Mouse (Mus musculus) midbrain, embryonic 14.5 days (tissue): ENCODE measurements at regions not wholly inside any gene's neighbourhood (a gene's known extent, or its start where the extent isn't known, plus 50 kb on each side); places are given as distances from the start of the nearest gene placed in this dataset.

Experiments used
- ATAC-seq: fragments of 200-750 bp; cut with Nextera tagmentation; 2 replicates; pipeline ENCODE4 v1.8.0; 2017; ENCODE audit warnings: moderate number of reproducible peaks, moderate library complexity; ENCODE audit not compliant: low FRiP score, low TSS enrichment
- DNase-seq: peaks from one replicate; pipeline ENCODE4 v3.0.0-alpha.2; 2015
- H3K27ac ChIP-seq: fragments of 300-500 bp; sonication (generic); replicated peaks from 2 replicates; pipeline ENCODE4 v1.5.1; 2014; ENCODE audit warnings: mild to moderate bottlenecking, low read depth, low read length, moderate library complexity
- H3K27me3 ChIP-seq: fragments of 300-500 bp; sonication (generic); 2 replicates; pipeline ENCODE4 v1.6.1; 2014; ENCODE audit warnings: low read length, control low read depth, mixed read lengths; ENCODE audit not compliant: control insufficient read depth, insufficient read depth
- H3K36me3 ChIP-seq: fragments of 300-500 bp; sonication (generic); 2 replicates; pipeline ENCODE4 v1.6.1; 2014; ENCODE audit warnings: low read length, control low read depth; ENCODE audit not compliant: control insufficient read depth, insufficient read depth
- H3K4me1 ChIP-seq: fragments of 300-500 bp; sonication (generic); 2 replicates; pipeline ENCODE4 v1.6.1; 2014; ENCODE audit warnings: mild to moderate bottlenecking, antibody characterized with exemption, low read length, control low read depth; ENCODE audit not compliant: control insufficient read depth, insufficient read depth
- H3K4me2 ChIP-seq: fragments of 300-500 bp; sonication (generic); 2 replicates; pipeline ENCODE4 v1.6.1; 2014; ENCODE audit warnings: mild to moderate bottlenecking, low read length, moderate library complexity
- H3K4me3 ChIP-seq: fragments of 300-500 bp; sonication (generic); replicated peaks from 2 replicates; pipeline ENCODE4 v1.5.1; 2014; ENCODE audit warnings: low read depth, low read length
- H3K9ac ChIP-seq: fragments of 300-500 bp; sonication (generic); replicated peaks from 2 replicates; pipeline ENCODE4 v1.6.1; 2014; ENCODE audit warnings: mild to moderate bottlenecking, low read length, moderate library complexity
- H3K9me3 ChIP-seq: fragments of 300-500 bp; sonication (generic); 2 replicates; pipeline ENCODE4 v1.6.1; 2016; ENCODE audit warnings: low read length, control low read depth, mixed read lengths; ENCODE audit not compliant: control insufficient read depth
- WGBS: fragments of 180-500 bp; shearing (Covaris S2); extraction: QIAGEN DNeasy Blood & Tissue Kit; methylation state at CpG from one replicate; pipeline ENCODE4 v1.1.7; 2014; 5-methylcytosine and 5-hydroxymethylcytosine counted together

- no peaks in the 10 kb centered on the region for H3K9me3 ChIP-seq
- ATAC-seq (no peak), DNase-seq (no peak)
- H3K9ac ChIP-seq, result no peak overlapping the region
- H3K27me3 ChIP-seq, result no peaks in the 10 kb centered on the region
- no peak overlapping the region for H3K4me3 ChIP-seq
- no peak overlapping the region for H3K27ac ChIP-seq
- WGBS, result 78% methylated on average over 17 of the region's 17 CpGs
- no peaks in the 10 kb centered on the region for H3K4me1 ChIP-seq
- H3K4me2 ChIP-seq, result no peak overlapping the region
- H3K36me3 ChIP-seq, result no peaks in the 10 kb centered on the region
Observed at GRCm38 (mm10) chr8:107851236-107852043, 91.0 kb upstream of the Zfhx3 start.

GRCm38 (mm10) chr8:107859770-107860169, 82.7 kb upstream of the Zfhx3 start:
- H3K27ac ChIP-seq, result peak overlapping the region; percentile 68
- H3K4me2 ChIP-seq, result no peak overlapping the region
- H3K9ac ChIP-seq, result no peak overlapping the region
- ATAC-seq, result no peak
- 79% methylated on average over 4 of the region's 4 CpGs for WGBS
- no peaks in the 10 kb centered on the region for H3K36me3 ChIP-seq
- H3K4me1 ChIP-seq, result peaks cover 7% of the 10 kb centered on the region; the same call in 1 of the 2 replicates
- H3K27me3 ChIP-seq, result no peaks in the 10 kb centered on the region
- no peak overlapping the region for H3K4me3 ChIP-seq
- DNase-seq, result peak; percentile 35
- no peaks in the 10 kb centered on the region for H3K9me3 ChIP-seq

- H3K9ac ChIP-seq, result no peak overlapping the region
- DNase-seq (peak; percentile 61), ATAC-seq (no peak)
- H3K27ac ChIP-seq, result peak overlapping the region; percentile 68
- H3K36me3 ChIP-seq, result no peaks in the 10 kb centered on the region
- no peak overlapping the region for H3K4me3 ChIP-seq
- no peak overlapping the region for H3K4me2 ChIP-seq
- WGBS, result 46% methylated on average over 4 of the region's 4 CpGs
- no peaks in the 10 kb centered on the region for H3K27me3 ChIP-seq
- H3K4me1 ChIP-seq, result peaks cover 7% of the 10 kb centered on the region; the same call in 1 of the 2 replicates
- H3K9me3 ChIP-seq, result no peaks in the 10 kb centered on the region
Observed at GRCm38 (mm10) chr8:107860251-107860650, 82.2 kb upstream of the Zfhx3 start.

- ATAC-seq, result no peak
- H3K9me3 ChIP-seq, result no peaks in the 10 kb centered on the region
- H3K9ac ChIP-seq, result no peak overlapping the region
- DNase-seq, result peak; percentile 29
- no peak overlapping the region for H3K4me3 ChIP-seq
- peaks cover 3% of the 10 kb centered on the region; the same call in 1 of the 2 replicates for H3K4me1 ChIP-seq
- no peak overlapping the region for H3K4me2 ChIP-seq
- no peak overlapping the region for H3K27ac ChIP-seq
- H3K36me3 ChIP-seq, result no peaks in the 10 kb centered on the region
- H3K27me3 ChIP-seq, result no peaks in the 10 kb centered on the region
- WGBS, result 75% methylated on average over 14 of the region's 14 CpGs
Observed at GRCm38 (mm10) chr8:107864802-107865651, 77.4 kb upstream of the Zfhx3 start.

- Histone ChIP-seq H3K4me2 (no peak overlapping the region), H3K9me3 (no peaks in the 10 kb centered on the region), H3K36me3 (no peaks in the 10 kb centered on the region), H3K27me3 (no peaks in the 10 kb centered on the region), H3K4me3 (no peak overlapping the region), H3K9ac (no peak overlapping the region), H3K27ac (no peak overlapping the region), H3K4me1 (no peaks in the 10 kb centered on the region)
- DNase-seq (no peak), ATAC-seq (no peak)
- 84% methylated on average over 4 of the region's 4 CpGs for WGBS
Observed at GRCm38 (mm10) chr8:107865744-107866143, 76.7 kb upstream of the Zfhx3 start.

GRCm38 (mm10) chr8:107871718-107872117, 70.7 kb upstream of the Zfhx3 start:
- 34% methylated on average over 15 of the region's 15 CpGs for WGBS
- peak; percentile 23 for DNase-seq
- no peak overlapping the region for H3K4me3 ChIP-seq
- H3K9me3 ChIP-seq, result no peaks in the 10 kb centered on the region
- H3K27ac ChIP-seq, result peak overlapping the region; percentile 33; the same call in 1 of the 2 replicates
- peak overlapping the region; percentile 43 for H3K4me2 ChIP-seq
- no peaks in the 10 kb centered on the region for H3K36me3 ChIP-seq
- no peaks in the 10 kb centered on the region for H3K27me3 ChIP-seq
- H3K9ac ChIP-seq, result no peak overlapping the region; the same call in 1 of the 2 replicates
- no peak for ATAC-seq
- H3K4me1 ChIP-seq, result peaks cover 10% of the 10 kb centered on the region; the same call in 1 of the 2 replicates

- peaks cover 10% of the 10 kb centered on the region; the same call in 1 of the 2 replicates for H3K4me1 ChIP-seq
- H3K27me3 ChIP-seq, result no peaks in the 10 kb centered on the region
- peak overlapping the region; percentile 33; the same call in 1 of the 2 replicates for H3K27ac ChIP-seq
- 26% methylated on average over 11 of the region's 11 CpGs for WGBS
- H3K4me3 ChIP-seq, result no peak overlapping the region
- H3K36me3 ChIP-seq, result no peaks in the 10 kb centered on the region
- no peaks in the 10 kb centered on the region for H3K9me3 ChIP-seq
- peak overlapping the region; percentile 43 for H3K4me2 ChIP-seq
- peak; percentile 57 for DNase-seq
- ATAC-seq, result no peak
- H3K9ac ChIP-seq, result peak overlapping the region; percentile 9; the same call in 1 of the 2 replicates
Observed at GRCm38 (mm10) chr8:107872121-107872520, 70.3 kb upstream of the Zfhx3 start.

- DNase-seq, result no peak
Observed at GRCm38 (mm10) chr8:107876455-107876854, 66.0 kb upstream of the Zfhx3 start.

More at GRCm38 (mm10) chr8:107876455-107876854, 66.0 kb upstream of the Zfhx3 start:
- peaks cover 8% of the 10 kb centered on the region; the same call in 1 of the 2 replicates for H3K4me1 ChIP-seq
- H3K27me3 ChIP-seq, result no peaks in the 10 kb centered on the region
- no peak for ATAC-seq
- H3K9me3 ChIP-seq, result no peaks in the 10 kb centered on the region
- no peak overlapping the region for H3K27ac ChIP-seq
- H3K9ac ChIP-seq, result no peak overlapping the region
- WGBS, result 21% methylated on average over 2 of the region's 2 CpGs
- no peak overlapping the region for H3K4me3 ChIP-seq
- no peak overlapping the region for H3K4me2 ChIP-seq
- H3K36me3 ChIP-seq, result no peaks in the 10 kb centered on the region
